Mouse (Mus musculus): ENCODE results near the gene Kcnh6. TPM values are rescaled to one million over a fixed set of nuclear protein-coding genes. Genes with fewer than 3 reads are reported as not detected.

Gene Kcnh6
- total RNA-seq (2021): not detected
- long read RNA-seq, experiment 1: 0 reads
- long read RNA-seq, experiment 2, partial matches to known transcripts: 0 of 1 reads
- long read RNA-seq, experiment 2, other reads (novel, unspliced or antisense): 1 of 1 reads

- peak; percentile 82 for DNase-seq
These were observed at the start of gene Kcnh6 for GRCm38 (mm10) chr11:106007821-106008220. Gene Kcnh6, plus strand, starts transcription at chr11:106008124.

- DNase-seq: no peak
These were observed 49.4 kb upstream of the Kcnh6 start for GRCm38 (mm10) chr11:105958566-105958965.

- DNase-seq: no peak
These were observed 48.6 kb upstream of the Kcnh6 start for GRCm38 (mm10) chr11:105959355-105959754.

- no peak for DNase-seq
These were observed 43.2 kb upstream of the Kcnh6 start for GRCm38 (mm10) chr11:105964691-105965090.

GRCm38 (mm10) chr11:105966288-105966687 is 41.6 kb upstream of the Kcnh6 start:
- DNase-seq: no peak

- peak; percentile 48 for DNase-seq
These were observed 40.0 kb upstream of the Kcnh6 start, which contains the start of gene Ace for GRCm38 (mm10) chr11:105967741-105968574. Gene Ace, plus strand, starts transcription at chr11:105967945.

GRCm38 (mm10) chr11:105968948-105969347 is 39.0 kb upstream of the Kcnh6 start:
- DNase-seq: no peak

- peak; percentile 62 for DNase-seq
These were observed 38.4 kb upstream of the Kcnh6 start for GRCm38 (mm10) chr11:105969516-105969915.

- DNase-seq: peak; percentile 59
These were observed 33.3 kb upstream of the Kcnh6 start for GRCm38 (mm10) chr11:105974593-105974992.

- DNase-seq: no peak
These were observed 32.9 kb upstream of the Kcnh6 start for GRCm38 (mm10) chr11:105975050-105975449.

- no peak for DNase-seq
These were observed 32.3 kb upstream of the Kcnh6 start for GRCm38 (mm10) chr11:105975636-105976035.

GRCm38 (mm10) chr11:105978232-105978631 is 29.7 kb upstream of the Kcnh6 start:
- no peak for DNase-seq

- no peak for DNase-seq
These were observed 29.3 kb upstream of the Kcnh6 start for GRCm38 (mm10) chr11:105978634-105979033.

GRCm38 (mm10) chr11:105984452-105984851 is 23.5 kb upstream of the Kcnh6 start:
- DNase-seq: no peak

GRCm38 (mm10) chr11:105987446-105987845 is 20.5 kb upstream of the Kcnh6 start:
- DNase-seq: no peak

- DNase-seq: no peak
These were observed 18.5 kb upstream of the Kcnh6 start for GRCm38 (mm10) chr11:105989446-105989845.

- no peak for DNase-seq
These were observed 17.7 kb upstream of the Kcnh6 start for GRCm38 (mm10) chr11:105990231-105990630.

- DNase-seq: no peak
These were observed 13.5 kb upstream of the Kcnh6 start, which contains the start of gene Ace3 for GRCm38 (mm10) chr11:105994375-105994774. Gene Ace3, plus strand, starts transcription at chr11:105994675.

- no peak for DNase-seq
These were observed 7.9 kb upstream of the Kcnh6 start for GRCm38 (mm10) chr11:106000062-106000461.

GRCm38 (mm10) chr11:106001718-106002117 is 6.2 kb upstream of the Kcnh6 start:
- no peak for DNase-seq

GRCm38 (mm10) chr11:106004576-106004975 is 3.3 kb upstream of the Kcnh6 start:
- no peak for DNase-seq

- no peak for DNase-seq
These were observed 2.0 kb upstream of the Kcnh6 start for GRCm38 (mm10) chr11:106005970-106006369.

GRCm38 (mm10) chr11:106012711-106013110 is 4.8 kb downstream of the Kcnh6 start:
- DNase-seq: no peak
